Mouse (Mus musculus) mature B cell (primary cell): ENCODE data around the gene Cct6b.

Source experiments
- in situ Hi-C: fragments of 300-500 bp; cut with MboI; formaldehyde crosslinking; loops from 2 replicates; pipeline ENCODE4 v1.14.3; 2019

The Cct6b gene

DNA sequence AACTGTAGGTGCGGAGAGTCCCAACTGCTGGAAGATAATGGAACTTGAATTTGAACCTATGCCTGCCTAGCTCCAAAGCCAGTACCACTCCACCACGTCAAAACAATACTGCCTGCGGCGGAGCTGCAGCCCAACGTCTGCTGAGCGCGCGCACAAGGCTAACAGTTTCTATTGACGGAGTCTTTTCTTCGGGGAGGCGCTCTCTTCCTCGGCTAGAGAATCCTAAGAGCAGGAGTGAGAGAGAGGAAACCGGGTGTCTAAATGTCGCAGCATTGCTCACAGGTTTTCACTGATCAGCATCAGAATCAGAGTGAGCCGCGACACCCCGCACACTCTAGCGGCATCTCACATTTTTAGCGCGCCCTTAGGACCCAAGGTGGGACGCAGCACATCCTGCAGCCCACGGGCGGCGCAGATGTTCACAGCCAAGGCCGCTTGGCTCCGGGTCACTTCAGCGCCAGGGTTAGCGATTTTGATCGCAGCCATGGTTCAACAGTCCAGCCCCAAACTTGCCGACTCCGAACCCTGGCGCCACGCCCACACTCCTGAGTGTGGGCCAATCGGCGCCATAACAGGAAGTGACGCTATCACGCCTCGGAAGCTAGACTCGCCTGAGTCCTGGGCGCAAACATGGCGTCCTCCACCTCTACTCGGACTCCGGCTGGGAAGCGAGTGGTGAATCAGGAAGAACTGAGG is at the start of gene Cct6b, which contains the start of gene Zfp830:
TSS of gene Cct6b (minus strand) at position 580 of the 696 bp plus-strand sequence.
TSS of gene Zfp830 (plus strand) at position 604 of the 696 bp plus-strand sequence.
- in situ Hi-C loops: loop anchor here (10.0 to 25.0 kb wide), 2 partner anchors 111 to 423 kb away; partner anchors contain the start of genes Rffl, Slfn3 and Slfn4

DNA sequence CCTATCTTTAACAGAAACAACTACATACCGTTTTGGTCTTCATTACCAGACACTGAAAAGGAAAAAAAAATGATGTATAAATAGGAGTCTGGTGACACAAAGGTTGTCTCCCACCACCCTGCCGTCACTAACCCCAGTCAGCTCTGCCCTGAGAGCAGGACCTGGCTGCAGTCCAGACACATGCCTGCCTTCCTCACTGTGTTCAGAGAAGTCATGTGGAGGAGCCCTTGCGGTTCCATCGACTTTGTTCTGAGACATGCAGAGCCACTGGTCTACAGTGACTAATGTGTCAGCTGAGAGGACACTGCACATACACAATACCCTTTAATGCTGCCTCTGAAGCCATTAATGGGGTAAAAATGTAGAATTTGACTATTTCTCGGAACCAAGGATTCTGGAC is 44.4 kb upstream of the Cct6b start:
- in situ Hi-C loops: no loop called here

DNA sequence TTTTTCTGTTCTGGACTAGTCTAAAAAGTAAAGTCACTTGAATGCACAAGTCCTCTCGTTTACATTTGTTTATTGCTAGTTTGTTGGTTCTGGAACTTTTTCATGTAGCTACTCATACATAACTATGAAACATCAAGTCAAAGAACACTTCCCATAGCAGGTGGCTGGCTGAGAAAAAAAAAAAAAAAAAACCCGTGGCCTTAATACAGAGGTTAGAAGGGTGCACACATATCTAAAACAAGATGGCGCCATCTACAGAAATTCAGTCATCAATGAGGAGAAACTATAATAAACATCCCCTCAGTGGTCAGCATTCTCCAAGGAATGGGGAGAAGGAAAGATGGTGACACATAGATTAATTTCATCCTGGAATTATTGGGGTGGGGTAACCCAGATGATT is 43.2 kb upstream of the Cct6b start:
- in situ Hi-C loops: no loop called here

DNA sequence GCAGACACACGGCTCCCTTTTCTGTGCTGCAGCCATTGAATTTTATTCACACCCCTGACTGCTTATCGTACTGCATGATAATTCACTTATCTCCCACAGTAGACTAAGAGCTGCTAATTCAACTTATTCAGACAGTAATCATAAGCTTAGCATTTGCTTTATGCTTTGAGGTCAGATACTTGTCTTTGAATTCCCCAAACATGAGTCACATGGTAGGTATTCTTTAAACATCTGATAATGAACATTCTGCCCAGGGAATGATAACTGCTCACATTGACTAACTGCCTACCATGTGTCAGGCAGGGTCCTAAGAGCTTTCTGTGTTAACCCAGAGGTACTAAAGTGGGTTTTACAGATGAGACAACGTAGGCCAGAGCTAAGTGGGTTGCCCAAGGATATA is 42.5 kb upstream of the Cct6b start:
- in situ Hi-C loops: no loop called here

DNA sequence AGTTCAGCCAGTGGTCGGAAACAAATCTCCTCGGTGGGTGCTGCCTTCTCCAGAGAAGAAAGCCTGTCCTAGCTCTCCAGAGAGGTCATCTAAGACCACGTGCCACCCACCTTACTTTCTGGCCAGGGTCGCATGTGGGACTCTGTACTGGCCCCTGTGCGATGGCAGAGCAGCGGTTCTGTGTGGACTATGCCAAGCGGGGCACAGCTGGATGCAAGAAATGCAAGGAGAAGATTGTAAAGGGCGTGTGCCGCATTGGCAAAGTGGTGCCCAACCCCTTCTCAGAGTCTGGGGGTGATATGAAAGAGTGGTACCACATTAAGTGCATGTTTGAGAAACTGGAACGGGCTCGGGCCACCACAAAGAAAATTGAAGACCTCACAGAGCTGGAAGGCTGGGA is 19.3 kb upstream of the Cct6b start:
- in situ Hi-C loops: no loop called here

DNA sequence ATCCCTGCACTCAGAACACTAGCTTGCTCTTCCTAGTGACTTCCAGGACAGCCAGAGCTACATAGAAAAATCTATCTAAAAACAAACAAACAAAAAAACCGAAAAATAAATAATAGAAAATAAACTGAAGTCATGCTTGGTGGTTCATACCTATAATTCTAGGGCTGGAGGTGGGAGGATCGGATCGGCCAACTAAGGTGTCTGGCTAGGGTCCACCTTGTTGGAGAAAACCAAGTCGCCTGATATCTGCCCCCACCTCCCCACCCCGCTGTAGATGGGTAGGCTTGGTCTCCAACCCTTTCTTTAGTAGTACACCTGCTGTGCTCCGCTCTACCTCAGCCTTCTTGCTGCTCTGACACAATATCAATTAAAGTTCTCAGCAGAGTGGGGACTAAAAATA is 18.1 kb upstream of the Cct6b start:
- in situ Hi-C loops: no loop called here

DNA sequence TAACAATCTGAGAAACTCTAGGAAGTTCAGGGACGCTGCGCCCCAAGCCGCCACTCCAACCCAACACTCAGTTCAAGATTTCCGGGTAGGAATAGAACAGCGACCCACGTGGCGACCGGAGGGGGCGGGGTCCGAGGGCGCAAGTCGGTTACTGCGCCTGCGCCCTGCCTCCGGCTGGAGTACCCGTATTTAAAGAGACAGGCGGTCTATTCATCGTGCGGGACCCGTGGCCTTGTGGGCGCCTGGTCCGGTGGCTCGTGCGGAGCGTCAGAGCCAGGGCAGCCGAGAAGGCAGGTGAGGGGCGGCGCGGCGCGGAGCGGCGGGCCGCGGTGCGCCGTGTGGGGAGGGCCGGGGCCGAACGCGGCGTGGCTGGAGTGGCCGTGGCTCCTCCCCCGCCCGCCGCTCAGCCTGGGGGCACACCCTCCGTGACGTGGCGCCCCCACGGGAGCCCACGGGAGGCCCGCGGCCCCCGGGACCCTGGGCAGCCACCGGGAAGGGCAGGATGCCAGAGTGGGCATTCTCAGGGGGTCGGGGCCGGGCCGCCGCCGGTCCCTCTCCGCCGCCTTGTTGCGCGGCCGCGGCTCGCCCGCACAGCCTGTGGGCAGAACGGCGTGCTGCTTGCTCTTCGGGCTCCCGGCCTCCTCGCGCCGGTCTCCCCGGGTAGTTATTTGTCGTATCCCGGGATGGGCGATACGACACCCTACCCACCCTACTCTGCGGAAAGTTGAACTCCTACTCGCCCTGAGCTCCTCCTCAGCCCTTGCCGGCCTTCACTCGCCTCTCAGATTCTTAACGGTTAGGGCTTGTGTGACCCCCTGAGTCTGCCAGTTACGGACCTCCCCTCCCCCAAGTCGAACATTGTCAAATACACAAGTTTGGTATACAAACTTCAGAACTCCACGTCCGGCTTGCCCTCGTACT is 17.1 kb upstream of the Cct6b start, which contains the start of gene Lig3:
TSS of gene Lig3 (plus strand) at position 126 of the 921 bp plus-strand sequence.
- in situ Hi-C loops: no loop called here

DNA sequence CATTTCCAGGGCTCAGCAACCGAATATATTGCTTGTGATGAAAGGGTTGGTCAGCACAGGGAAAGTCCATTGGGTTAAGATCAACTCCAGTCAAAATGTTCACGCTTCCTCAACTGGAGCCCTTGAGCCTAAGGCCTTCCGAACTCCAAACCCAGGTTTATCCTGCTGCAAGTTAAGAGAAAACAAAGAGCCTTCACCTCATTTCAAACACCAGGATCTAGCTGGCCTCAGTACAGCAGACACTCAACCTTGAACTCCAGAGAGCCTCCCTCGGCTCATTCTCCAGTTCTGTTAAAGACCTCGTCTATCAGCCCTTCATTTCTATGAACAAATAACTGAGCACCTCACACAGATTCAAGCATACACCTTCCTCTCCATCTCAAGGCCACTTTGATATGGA is 16.0 kb upstream of the Cct6b start:
- in situ Hi-C loops: no loop called here

DNA sequence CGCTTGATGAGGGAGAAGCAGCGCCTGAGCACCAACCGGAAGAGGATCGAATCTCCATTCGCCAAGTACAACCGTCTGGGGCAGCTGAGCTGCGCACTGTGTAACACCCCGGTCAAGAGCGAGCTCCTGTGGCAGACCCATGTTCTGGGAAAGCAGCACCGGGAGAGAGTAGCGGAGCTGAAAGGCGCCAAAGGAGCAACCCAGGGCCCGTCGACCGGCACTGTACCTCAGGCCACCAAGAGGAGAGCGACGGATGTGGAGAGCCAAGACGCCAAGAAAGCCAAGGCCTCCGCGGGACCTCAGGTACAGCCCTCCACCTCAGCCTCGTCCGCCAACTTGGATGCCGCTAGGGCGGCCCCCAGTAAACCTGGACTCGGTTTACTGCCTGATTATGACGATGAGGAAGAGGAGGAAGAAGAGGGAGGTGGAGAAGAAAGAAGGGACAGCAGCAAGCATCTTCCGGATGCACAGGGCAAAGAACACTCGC is 360 bp upstream of the Cct6b start:
- in situ Hi-C loops: loop anchor here (10.0 to 25.0 kb wide), 2 partner anchors 110 to 423 kb away; partner anchors contain the start of genes Rffl, Slfn3 and Slfn4

DNA sequence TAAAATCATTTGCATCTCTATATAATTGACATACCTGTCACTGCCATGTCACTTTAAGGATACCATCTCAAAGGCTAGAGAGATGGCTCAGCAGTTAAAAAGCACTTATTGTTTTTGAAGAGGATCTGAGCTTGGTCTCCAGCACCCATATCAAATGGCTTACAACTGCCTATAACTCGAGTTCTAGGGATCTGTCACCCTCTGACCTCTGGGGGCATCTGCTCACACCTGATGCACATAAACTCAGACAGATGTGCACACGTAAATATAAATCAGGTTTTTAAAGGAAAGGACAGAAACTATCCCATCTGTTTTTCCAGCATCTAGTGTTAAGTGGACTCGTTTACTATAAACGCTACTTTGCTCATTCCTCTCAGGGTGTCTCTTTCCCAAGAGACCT is 860 bp downstream of the Cct6b start:
- in situ Hi-C loops: loop anchor here (10.0 to 25.0 kb wide), 2 partner anchors 112 to 424 kb away; partner anchors contain the start of genes Rffl, Slfn3 and Slfn4

DNA sequence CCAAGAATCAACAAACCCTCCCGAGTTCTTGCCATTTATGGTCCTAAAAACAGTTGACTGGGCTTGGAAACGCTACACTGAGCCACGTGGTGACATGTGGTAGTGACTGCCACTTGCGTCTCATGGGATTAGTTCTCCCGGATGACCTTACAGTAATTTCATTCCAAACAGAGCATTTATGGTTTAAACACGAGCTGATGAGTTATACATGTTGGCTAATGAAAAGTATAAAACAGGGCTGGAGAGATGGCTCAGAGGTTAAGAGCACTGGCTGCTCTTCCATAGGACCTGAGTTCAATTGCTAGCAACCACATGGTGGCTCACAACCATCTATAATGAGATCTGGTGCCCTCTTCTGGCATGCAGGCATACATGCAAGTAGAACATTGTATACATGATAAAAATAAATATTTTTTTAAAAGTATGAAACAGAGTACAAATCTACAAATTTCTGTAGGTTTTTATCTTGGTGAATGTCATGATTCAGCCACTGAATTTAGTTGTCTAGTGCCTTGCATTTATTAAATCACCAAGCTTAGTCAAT is 1.8 kb downstream of the Cct6b start:
- in situ Hi-C loops: loop anchor here (10.0 to 25.0 kb wide), 2 partner anchors 112 to 425 kb away; partner anchors contain the start of genes Rffl, Slfn3 and Slfn4

DNA sequence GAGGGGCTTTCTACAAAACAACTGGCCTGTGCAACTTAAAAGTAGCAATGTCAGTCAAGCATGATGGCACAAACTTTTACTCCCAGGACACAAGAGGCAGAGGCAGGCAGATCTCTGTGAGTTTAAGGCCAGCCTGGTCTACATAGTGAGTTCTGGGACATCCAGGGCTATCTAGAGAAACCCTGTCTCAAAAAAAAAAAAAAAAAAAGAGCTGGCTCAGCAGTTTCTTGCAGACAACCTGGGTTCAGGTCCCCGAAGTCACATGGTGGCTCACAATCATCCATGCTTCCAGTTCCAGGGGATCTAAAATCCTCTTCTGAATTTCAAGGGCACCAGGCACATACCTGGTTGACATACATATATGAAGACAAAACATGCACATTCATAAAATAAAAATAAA is 8.2 kb downstream of the Cct6b start:
- in situ Hi-C loops: loop anchor here (25.0 kb wide), 1 partner anchor 431 kb away; the partner anchor contains the start of genes Slfn3 and Slfn4

DNA sequence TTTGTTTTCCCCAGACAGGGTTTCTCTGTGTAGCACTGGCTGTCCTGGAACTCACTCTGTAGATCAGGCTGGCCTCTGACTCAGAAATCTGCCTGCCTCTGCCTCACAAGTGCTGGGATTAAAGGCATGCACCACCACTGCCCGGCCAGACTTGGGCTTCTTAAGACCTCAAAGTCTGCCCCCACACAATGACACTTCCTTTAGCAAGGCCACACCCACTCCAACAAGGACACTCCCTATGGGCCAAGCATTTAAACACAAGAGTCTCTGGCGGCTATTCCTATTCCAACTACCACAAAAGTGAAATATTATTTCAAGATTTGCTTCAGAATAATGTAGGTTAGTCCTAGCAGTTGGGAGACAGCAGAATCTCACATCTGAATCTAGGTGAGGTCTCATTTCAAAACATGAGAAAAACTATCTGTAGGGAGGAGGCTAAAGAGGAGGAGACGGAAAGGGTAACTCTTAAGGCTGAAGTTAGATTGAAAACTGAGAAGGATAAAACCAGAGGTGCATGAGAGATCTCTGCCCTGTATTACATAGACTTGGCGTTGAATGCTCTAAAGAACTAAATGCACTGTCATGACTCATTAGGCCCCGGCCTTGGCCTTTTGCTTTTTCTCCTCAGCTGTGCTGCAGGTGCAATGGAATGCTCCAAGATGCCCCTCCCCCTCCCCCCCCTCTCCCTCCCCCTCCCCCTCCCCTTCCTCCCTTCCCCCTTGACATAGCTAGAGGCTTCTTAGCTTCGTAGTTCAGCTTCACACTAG is 11.6 kb downstream of the Cct6b start:
- in situ Hi-C loops: loop anchor here (25.0 kb wide), 1 partner anchor 435 kb away; the partner anchor contains the start of genes Slfn3 and Slfn4

DNA sequence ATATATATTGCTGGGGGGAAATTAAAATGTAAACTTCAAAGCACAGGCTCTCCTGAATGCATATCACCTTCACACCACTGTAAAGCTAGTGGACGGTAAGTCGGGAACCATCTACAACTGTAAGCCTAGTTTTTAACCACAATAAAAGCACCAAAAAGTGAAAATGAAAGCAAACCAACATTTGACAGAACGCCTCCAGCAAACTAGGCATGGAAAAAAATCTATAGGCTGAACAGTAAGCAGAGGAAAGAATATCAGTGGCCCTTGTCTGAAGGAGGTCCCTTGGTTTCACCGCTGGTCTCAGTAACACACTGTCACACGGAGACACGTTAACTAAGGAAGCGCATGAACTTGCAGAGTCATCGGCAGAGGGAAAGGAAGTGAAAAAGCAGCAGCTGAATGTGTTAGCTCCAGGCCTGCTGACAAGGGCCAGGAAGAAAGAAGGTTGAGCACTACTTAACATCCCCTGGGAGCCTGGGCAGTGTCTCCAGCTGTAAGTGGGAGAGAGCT is 17.2 kb downstream of the Cct6b start:
- in situ Hi-C loops: no loop called here

DNA sequence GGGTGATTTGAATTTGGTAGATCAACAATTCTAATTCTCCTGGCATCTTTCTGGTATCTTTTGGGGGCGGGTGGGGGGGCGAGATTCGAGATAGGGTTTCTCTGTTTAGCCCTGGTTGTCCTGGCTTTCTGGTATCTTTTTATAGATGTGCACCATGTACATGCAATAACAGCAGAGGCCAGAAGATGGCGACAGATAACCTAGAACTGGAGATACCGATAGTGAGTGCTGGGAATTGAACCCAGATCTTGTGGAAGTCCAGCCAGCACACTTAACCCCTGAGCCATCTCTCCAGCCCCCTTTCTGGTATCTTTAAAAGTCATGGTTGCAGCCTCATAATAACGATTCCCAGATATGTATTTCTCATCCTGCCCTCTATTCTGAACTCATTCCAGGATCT is 18.0 kb downstream of the Cct6b start:
- in situ Hi-C loops: no loop called here

DNA sequence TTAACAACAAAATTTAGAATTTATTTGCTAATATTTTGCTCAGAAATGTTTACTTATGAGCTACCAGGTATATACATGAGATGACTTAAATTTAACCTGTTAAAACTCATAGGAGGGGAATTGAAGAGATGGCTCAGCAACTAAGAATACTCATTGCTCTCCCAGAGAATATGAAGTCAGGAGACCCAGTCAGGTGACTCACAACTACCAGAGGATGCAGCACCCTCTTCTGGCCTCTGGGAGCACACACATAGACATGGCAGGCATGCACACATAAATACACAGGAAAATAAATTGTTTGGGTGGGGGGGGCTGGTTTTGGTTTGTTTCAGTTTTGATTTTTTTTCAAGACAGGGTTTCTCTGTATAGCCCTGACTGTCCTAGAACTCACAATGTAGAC is 25.1 kb downstream of the Cct6b start:
- in situ Hi-C loops: no loop called here

DNA sequence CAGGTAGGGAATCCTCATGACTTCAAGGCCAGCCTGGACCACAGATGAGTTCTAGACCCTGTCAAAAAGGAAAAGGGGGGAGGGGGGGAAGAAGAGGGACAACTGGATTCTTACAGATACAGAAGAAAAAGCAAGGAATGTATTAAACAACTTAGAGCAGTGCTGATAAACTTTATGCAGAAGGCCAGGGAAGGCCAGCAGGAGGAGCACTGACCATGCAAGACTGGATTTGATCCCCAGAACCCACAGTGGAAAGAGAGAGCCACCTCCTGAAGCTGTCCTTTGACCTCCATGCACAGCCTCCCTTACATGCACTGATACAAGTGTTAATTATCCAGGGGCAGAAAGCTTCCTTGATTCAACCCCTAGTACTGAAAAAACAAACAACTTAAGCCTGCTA is 29.9 kb downstream of the Cct6b start:
- in situ Hi-C loops: no loop called here

DNA sequence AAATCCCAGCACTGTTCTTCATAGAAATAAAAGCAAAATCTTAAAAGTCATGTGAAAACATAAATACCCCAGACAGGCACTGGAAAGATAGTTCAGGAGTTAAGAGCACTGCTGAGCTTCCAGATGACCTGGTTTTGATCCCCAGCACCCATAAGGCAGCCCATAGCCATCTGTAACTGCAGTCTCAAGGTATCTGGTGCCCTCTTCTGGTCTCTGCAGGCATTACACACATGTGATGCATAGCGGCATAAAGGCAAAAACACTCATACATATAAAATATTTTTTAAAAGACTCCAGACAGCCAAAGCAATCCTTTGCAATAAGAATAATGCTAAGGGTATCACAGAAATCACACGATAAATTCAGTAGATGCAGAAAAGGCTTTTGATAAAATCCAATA is 37.3 kb downstream of the Cct6b start:
- in situ Hi-C loops: no loop called here

DNA sequence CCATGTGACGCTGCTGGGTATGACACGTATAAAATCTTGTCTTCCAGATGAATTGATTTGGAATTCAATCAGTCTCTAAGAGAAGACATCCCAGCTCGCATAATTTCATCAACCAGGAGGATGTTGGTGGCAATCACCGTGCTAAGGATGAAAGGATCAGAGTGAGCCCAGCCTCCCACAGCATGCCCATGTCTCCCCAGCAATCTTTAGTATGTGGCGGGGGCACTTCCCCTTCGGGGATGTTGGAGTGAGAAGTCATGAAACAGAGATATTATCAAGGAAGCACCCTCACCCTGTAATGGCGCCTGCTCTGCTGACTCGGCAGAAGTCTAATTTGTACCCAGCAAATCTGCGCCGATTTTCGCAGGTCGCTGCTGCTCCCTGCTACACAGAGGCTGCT is 44.8 kb downstream of the Cct6b start:
- in situ Hi-C loops: loop anchor here (25.0 kb wide), 1 partner anchor 482 kb away; no protein-coding TSS in a partner anchor

DNA sequence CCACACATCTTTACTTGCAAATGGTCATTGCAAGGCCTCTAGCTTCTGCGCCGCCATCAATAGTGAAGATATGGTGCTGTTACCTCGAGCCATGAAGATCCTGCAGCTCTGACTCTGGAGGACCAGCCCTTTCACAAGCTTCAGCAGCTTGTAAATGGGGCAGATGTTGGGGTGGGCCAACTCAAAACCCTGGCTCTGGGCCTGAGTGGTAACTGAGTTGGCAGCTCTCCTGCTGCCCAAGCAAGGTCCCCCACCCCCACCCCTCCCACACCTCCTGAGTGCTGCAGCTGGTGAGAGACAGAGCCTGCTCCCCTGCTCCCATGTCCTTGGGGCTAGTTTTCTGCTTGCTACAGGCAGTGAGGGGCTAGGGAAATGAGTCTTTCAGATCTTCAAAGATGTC is 51.4 kb downstream of the Cct6b start:
- in situ Hi-C loops: loop anchor here (25.0 kb wide), 1 partner anchor 475 kb away; no protein-coding TSS in a partner anchor

DNA sequence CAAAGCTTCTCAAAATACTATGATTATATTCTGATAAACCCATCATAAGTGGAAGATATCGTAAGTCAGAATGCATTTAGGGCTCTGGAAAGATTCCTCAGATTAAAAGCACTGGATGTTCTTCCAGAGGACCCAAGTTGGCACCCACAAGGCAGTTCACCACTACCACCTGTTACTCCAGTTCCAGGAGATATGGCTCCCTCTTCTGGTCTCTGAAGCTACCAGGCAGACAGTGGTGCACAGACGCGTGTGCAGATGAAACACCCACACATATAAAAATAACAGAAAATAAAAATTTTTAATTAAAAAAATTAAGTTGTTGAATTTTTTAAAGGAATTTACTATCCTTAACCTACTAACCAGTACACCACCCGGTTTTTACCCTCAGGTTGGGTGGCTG is 55.2 kb downstream of the Cct6b start:
- in situ Hi-C loops: loop anchor here (25.0 kb wide), 1 partner anchor 472 kb away; no protein-coding TSS in a partner anchor
